Mouse (Mus musculus): ENCODE measurements at regions not wholly inside any gene's neighbourhood (a gene's known extent, or its start where the extent isn't known, plus 50 kb on each side); places are given as distances from the start of the nearest gene placed in this dataset.

GRCm38 (mm10) chr7:111230630-111231029 is 147.8 kb upstream of the Eif4g2 start:
- Histone ChIP-seq H3K9ac (ENCODE audit: low read depth, low read length) (no peak overlapping the region), H3K36me3 (ENCODE audit: control insufficient read depth, insufficient read depth, low read length) (no peaks in the 10 kb centered on the region; the same call in 1 of the 2 replicates), H3K4me1 (ENCODE audit: control insufficient read depth, insufficient read depth, low read length) (no peaks in the 10 kb centered on the region; the same call in 1 of the 2 replicates), H3K27ac (no peak overlapping the region), H3K27me3 (ENCODE audit: control insufficient read depth, insufficient read depth, low read length) (no peaks in the 10 kb centered on the region), H3K4me3 (no peak overlapping the region), H3K79me2 (replicated peaks; ENCODE audit: control insufficient read depth, insufficient read depth, low read length) (no peaks in the 10 kb centered on the region)
- DNase-seq: no peak
- TF ChIP-seq CTCF (IDR thresholded peaks at IDR 0.05) (no peak), EP300 (IDR thresholded peaks at IDR 0.05; ENCODE audit: insufficient read depth, low read depth, low read length) (no peak), POLR2A (IDR thresholded peaks at IDR 0.05; ENCODE audit: insufficient read depth, low read depth, low read length) (no peak)
- intact Hi-C loops (cut with DNase I): no loop called here
- 48% methylated on average over 2 of the region's 2 CpGs for WGBS

DNA sequence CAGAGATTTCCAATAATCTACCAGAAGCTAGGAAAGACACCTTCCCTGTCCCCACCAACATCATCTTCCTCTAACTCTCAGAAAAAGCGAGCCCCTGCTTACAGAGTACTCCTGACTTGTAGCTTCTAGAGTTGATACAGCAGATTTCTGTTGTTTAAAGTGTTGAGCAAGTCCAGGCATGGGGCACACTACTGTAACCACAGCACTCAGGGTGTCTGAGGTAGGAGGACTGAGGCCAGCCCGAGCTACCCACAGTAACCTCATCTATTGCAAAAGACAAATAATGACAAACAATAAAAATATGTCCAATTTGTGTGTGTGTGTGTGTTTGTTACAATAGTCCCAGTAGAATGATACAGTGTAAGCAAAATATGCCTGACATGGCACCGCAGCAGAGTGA is 144.3 kb upstream of the Eif4g2 start:
- no peak overlapping the region for H3K4me3 ChIP-seq
- TF ChIP-seq CTCF (IDR thresholded peaks at IDR 0.05) (no peak), EP300 (IDR thresholded peaks at IDR 0.05; ENCODE audit: insufficient read depth, low read depth, low read length) (no peak), POLR2A (IDR thresholded peaks at IDR 0.05; ENCODE audit: insufficient read depth, low read depth, low read length) (no peak)
- no peak overlapping the region for H3K27ac ChIP-seq
- no peaks in the 10 kb centered on the region for H3K27me3 ChIP-seq (ENCODE audit: control insufficient read depth, insufficient read depth, low read length)
- H3K4me1 ChIP-seq (ENCODE audit: control insufficient read depth, insufficient read depth, low read length): no peaks in the 10 kb centered on the region; the same call in 1 of the 2 replicates
- no peak for DNase-seq
- no peaks in the 10 kb centered on the region for H3K79me2 ChIP-seq (replicated peaks; ENCODE audit: control insufficient read depth, insufficient read depth, low read length)
- intact Hi-C loops (cut with DNase I): no loop called here
- H3K36me3 ChIP-seq (ENCODE audit: control insufficient read depth, insufficient read depth, low read length): no peaks in the 10 kb centered on the region; the same call in 1 of the 2 replicates
- H3K9ac ChIP-seq (ENCODE audit: low read depth, low read length): no peak overlapping the region
- WGBS: 86% methylated on average over 3 of the region's 3 CpGs

DNA sequence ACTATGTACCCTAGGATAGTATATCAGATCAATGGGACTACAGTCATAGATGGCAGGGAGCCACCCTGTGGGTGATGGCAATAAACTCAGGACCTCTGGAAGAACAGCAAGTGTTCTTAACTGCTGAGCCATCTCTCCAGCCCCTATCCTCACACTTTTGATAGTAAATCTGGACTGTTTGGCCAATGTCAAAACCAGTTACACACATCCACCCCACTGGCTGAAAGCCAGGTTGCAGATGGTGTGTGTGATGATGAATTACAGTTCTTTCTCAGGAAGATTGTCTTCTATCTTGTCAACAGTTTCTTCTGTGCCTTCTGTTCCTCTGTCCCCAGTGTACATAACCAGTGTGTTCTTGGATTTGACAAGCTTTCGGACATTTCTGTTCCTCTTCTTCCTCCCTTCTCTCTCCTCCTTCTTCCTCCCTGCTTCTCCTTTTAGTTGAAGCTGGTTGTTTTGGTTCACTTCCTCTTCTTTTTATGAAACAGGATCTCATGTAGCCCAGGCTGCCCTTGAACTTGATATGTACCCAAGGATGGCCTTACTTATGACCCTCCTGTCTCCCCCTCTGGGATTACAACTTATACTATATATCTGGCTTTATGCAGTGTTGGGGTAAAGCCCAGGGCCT is 143.3 kb upstream of the Eif4g2 start:
- DNase-seq: no peak
- no peak for TF ChIP-seq CTCF (IDR thresholded peaks at IDR 0.05)
- no peak for TF ChIP-seq POLR2A (IDR thresholded peaks at IDR 0.05; ENCODE audit: insufficient read depth, low read depth, low read length)
- TF ChIP-seq EP300 (IDR thresholded peaks at IDR 0.05; ENCODE audit: insufficient read depth, low read depth, low read length): no peak
- intact Hi-C loops (cut with DNase I): no loop called here
- H3K36me3 ChIP-seq (ENCODE audit: control insufficient read depth, insufficient read depth, low read length): no peaks in the 10 kb centered on the region
- H3K27me3 ChIP-seq (ENCODE audit: control insufficient read depth, insufficient read depth, low read length): no peaks in the 10 kb centered on the region
- no peaks in the 10 kb centered on the region for H3K79me2 ChIP-seq (replicated peaks; ENCODE audit: control insufficient read depth, insufficient read depth, low read length)
- no peak overlapping the region for H3K9ac ChIP-seq (ENCODE audit: low read depth, low read length)
- no peaks in the 10 kb centered on the region; the same call in 1 of the 2 replicates for H3K4me1 ChIP-seq (ENCODE audit: control insufficient read depth, insufficient read depth, low read length)
- H3K4me3 ChIP-seq: no peak overlapping the region
- 72% methylated on average over 1 of the region's 1 CpGs for WGBS
- H3K27ac ChIP-seq: no peak overlapping the region

GRCm38 (mm10) chr7:111215586-111215985 is 132.8 kb upstream of the Eif4g2 start:
- intact Hi-C loops (cut with DNase I): no loop called here
- Histone ChIP-seq H3K79me2 (replicated peaks; ENCODE audit: control insufficient read depth, insufficient read depth, low read length) (no peaks in the 10 kb centered on the region), H3K27ac (no peak overlapping the region), H3K9ac (ENCODE audit: low read depth, low read length) (no peak overlapping the region), H3K36me3 (ENCODE audit: control insufficient read depth, insufficient read depth, low read length) (no peaks in the 10 kb centered on the region), H3K27me3 (ENCODE audit: control insufficient read depth, insufficient read depth, low read length) (no peaks in the 10 kb centered on the region), H3K4me3 (no peak overlapping the region), H3K4me1 (ENCODE audit: control insufficient read depth, insufficient read depth, low read length) (no peaks in the 10 kb centered on the region; the same call in 1 of the 2 replicates)
- no peak for TF ChIP-seq CTCF (IDR thresholded peaks at IDR 0.05)
- TF ChIP-seq POLR2A (IDR thresholded peaks at IDR 0.05; ENCODE audit: insufficient read depth, low read depth, low read length): no peak
- no peak for TF ChIP-seq EP300 (IDR thresholded peaks at IDR 0.05; ENCODE audit: insufficient read depth, low read depth, low read length)
- 76% methylated on average over 5 of the region's 5 CpGs for WGBS
- DNase-seq: no peak

DNA sequence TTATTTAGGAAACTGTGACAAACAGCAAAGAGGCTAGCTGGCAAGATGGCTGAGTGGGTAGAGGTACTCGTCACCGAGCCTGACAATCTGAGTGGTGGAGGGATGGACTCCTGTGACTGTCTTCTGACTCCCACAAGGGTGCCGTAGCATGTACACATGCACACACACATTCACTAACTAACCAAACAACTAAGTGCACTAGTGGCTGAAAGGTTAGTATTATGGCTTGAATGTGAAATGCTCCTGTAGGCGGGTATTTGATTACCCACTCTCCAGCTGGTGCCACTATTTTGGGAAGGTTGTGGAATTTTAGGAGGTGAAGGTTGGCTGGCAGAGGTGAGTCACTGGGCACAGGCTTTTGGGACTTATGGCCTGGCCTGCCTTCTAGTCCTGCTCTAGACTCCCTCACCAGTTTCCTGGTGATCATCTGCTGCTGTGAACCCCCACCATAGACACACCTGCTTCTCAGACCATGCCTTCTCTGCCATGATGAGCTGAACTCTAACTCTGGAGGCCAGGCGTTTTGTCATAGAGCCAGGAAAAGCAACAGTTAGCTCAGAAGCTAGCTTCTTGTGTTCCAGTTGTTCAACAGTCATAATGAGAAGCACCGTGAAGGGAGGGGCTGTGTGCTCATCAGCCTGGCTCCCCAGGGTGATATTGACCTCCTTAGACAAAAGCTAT is 131.5 kb upstream of the Eif4g2 start:
- Histone ChIP-seq H3K4me1 (ENCODE audit: control insufficient read depth, insufficient read depth, low read length) (no peaks in the 10 kb centered on the region; the same call in 1 of the 2 replicates), H3K79me2 (replicated peaks; ENCODE audit: control insufficient read depth, insufficient read depth, low read length) (no peaks in the 10 kb centered on the region), H3K27me3 (ENCODE audit: control insufficient read depth, insufficient read depth, low read length) (no peaks in the 10 kb centered on the region), H3K4me3 (no peak overlapping the region), H3K27ac (no peak overlapping the region), H3K36me3 (ENCODE audit: control insufficient read depth, insufficient read depth, low read length) (no peaks in the 10 kb centered on the region), H3K9ac (ENCODE audit: low read depth, low read length) (no peak overlapping the region)
- no peak for TF ChIP-seq POLR2A (IDR thresholded peaks at IDR 0.05; ENCODE audit: insufficient read depth, low read depth, low read length)
- TF ChIP-seq EP300 (IDR thresholded peaks at IDR 0.05; ENCODE audit: insufficient read depth, low read depth, low read length): no peak
- DNase-seq: no peak
- intact Hi-C loops (cut with DNase I): no loop called here
- WGBS: 86% methylated on average over 6 of the region's 6 CpGs

DNA sequence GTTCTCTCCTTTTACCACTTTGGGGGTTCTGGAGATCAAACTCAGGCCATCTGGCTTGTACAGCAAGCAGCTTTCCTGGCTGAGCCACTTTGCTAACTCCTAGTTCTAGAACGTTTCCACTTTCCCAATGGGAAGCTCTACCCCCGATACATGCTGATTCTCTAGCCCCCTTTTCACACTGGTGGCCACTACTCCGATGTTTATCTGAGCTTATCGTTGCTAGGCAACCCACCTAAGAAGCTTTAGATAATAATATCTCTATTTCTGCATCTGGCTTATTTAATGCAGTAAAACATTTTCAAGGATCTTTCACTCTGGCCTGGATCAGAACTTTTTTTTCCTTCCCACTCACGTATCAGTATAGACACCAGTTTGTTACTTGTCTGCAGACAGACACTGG is 129.4 kb upstream of the Eif4g2 start:
- no peaks in the 10 kb centered on the region; the same call in 1 of the 2 replicates for H3K4me1 ChIP-seq (ENCODE audit: control insufficient read depth, insufficient read depth, low read length)
- no peaks in the 10 kb centered on the region for H3K79me2 ChIP-seq (replicated peaks; ENCODE audit: control insufficient read depth, insufficient read depth, low read length)
- H3K4me3 ChIP-seq: no peak overlapping the region
- H3K9ac ChIP-seq (ENCODE audit: low read depth, low read length): no peak overlapping the region
- intact Hi-C loops (cut with DNase I): no loop called here
- no peak overlapping the region for H3K27ac ChIP-seq
- DNase-seq: no peak
- 76% methylated on average over 5 of the region's 5 CpGs for WGBS
- no peaks in the 10 kb centered on the region for H3K27me3 ChIP-seq (ENCODE audit: control insufficient read depth, insufficient read depth, low read length)
- TF ChIP-seq POLR2A (IDR thresholded peaks at IDR 0.05; ENCODE audit: insufficient read depth, low read depth, low read length): no peak
- no peak for TF ChIP-seq CTCF (IDR thresholded peaks at IDR 0.05)
- TF ChIP-seq EP300 (IDR thresholded peaks at IDR 0.05; ENCODE audit: insufficient read depth, low read depth, low read length): no peak
- H3K36me3 ChIP-seq (ENCODE audit: control insufficient read depth, insufficient read depth, low read length): no peaks in the 10 kb centered on the region
